ENCODE assay signal across 8 mouse cellular contexts in genomic region chr11:25057093-25057521, GRCm38 (mm10).
A peak's percentile ranks its signal among the peaks of the same experiment; 100 is the strongest.
DNase-seq lines count a peak whose midpoint lies in the region; ATAC-seq and TF ChIP-seq lines count a peak whose summit lies in the region.

No protein-coding gene starts in this region.

- no peaks in the 10 kb centered on the region for H3K27me3 ChIP-seq in heart, embryonic 11.5 days (ENCODE audit: control insufficient read depth, insufficient read depth, low read length)
- H3K27me3 ChIP-seq in embryonic facial prominence, embryonic 10.5 days (replicated peaks; ENCODE audit: low read depth, poor library complexity, severe bottlenecking), result no peaks in the 10 kb centered on the region
- H3K27me3 ChIP-seq in hindbrain, postnatal 0 days (ENCODE audit: insufficient read depth, low read length), result no peaks in the 10 kb centered on the region
- H3K27me3 ChIP-seq in midbrain, embryonic 16.5 days (ENCODE audit: control insufficient read depth, insufficient read depth, low read depth, low read length), result no peaks in the 10 kb centered on the region

- TF ChIP-seq CTCF in hindbrain, postnatal 0 days (IDR thresholded peaks at IDR 0.05; ENCODE audit: low read depth), result no peak

- H3K9me3 ChIP-seq in heart, embryonic 11.5 days (replicated peaks; ENCODE audit: control insufficient read depth, low read length), result no peaks in the 10 kb centered on the region
- H3K9me3 ChIP-seq in embryonic facial prominence, embryonic 10.5 days, result peaks cover 4% of the 10 kb centered on the region; the same call in 1 of the 2 replicates
- H3K9me3 ChIP-seq in hindbrain, postnatal 0 days (ENCODE audit: low read length), result no peaks in the 10 kb centered on the region
- no peaks in the 10 kb centered on the region for H3K9me3 ChIP-seq in midbrain, embryonic 16.5 days (replicated peaks; ENCODE audit: control insufficient read depth, low read length, poor library complexity, severe bottlenecking)

- ATAC-seq in heart, embryonic 11.5 days (replicated peaks; ENCODE audit: insufficient number of reproducible peaks, low FRiP score, low TSS enrichment), result peak; percentile 72
- peak; percentile 70 for ATAC-seq in hindbrain, postnatal 0 days
- peak; percentile 51; the same call in 1 of the 2 replicates for ATAC-seq in midbrain, embryonic 16.5 days

- 9% methylated on average over 7 of the region's 7 CpGs for WGBS in heart, embryonic 11.5 days (ENCODE audit: insufficient replicate concordance)
- WGBS in embryonic facial prominence, embryonic 10.5 days, result 4% methylated on average over 7 of the region's 7 CpGs
- WGBS in hindbrain, postnatal 0 days, result 6% methylated on average over 7 of the region's 7 CpGs
- WGBS in midbrain, embryonic 16.5 days, result 6% methylated on average over 7 of the region's 7 CpGs

- H3K4me2 ChIP-seq in heart, embryonic 11.5 days, result peak overlapping the region; percentile 52
- H3K4me2 ChIP-seq in hindbrain, postnatal 0 days (ENCODE audit: low read depth, low read length), result peak overlapping the region; percentile 35; the same call in 1 of the 2 replicates
- peak overlapping the region; percentile 30 for H3K4me2 ChIP-seq in midbrain, embryonic 16.5 days (ENCODE audit: low read length)

- peaks cover 5% of the 10 kb centered on the region; the same call in 1 of the 2 replicates for H3K4me1 ChIP-seq in heart, embryonic 11.5 days (ENCODE audit: control insufficient read depth, insufficient read depth, low read length)
- H3K4me1 ChIP-seq in embryonic facial prominence, embryonic 10.5 days, result peaks cover 29% of the 10 kb centered on the region
- no peaks in the 10 kb centered on the region for H3K4me1 ChIP-seq in hindbrain, postnatal 0 days (ENCODE audit: insufficient read depth, low read length)
- H3K4me1 ChIP-seq in midbrain, embryonic 16.5 days (ENCODE audit: control insufficient read depth, insufficient read depth, low read length), result peaks cover 6% of the 10 kb centered on the region; the same call in 1 of the 2 replicates

- no peak overlapping the region for H3K27ac ChIP-seq in heart, embryonic 11.5 days (ENCODE audit: low read depth, low read length)
- H3K27ac ChIP-seq in embryonic facial prominence, embryonic 10.5 days (replicated peaks), result peak overlapping the region; percentile 79
- no peak overlapping the region for H3K27ac ChIP-seq in hindbrain, postnatal 0 days
- no peak overlapping the region for H3K27ac ChIP-seq in midbrain, embryonic 16.5 days (ENCODE audit: low read length)

- 0 out of 2 replicates have a peak overlapping the region, but pooled peaks have one; percentile 16 for H3K9ac ChIP-seq in heart, embryonic 11.5 days (ENCODE audit: low read depth, low read length)
- no peak overlapping the region for H3K9ac ChIP-seq in hindbrain, postnatal 0 days (replicated peaks; ENCODE audit: low read length)
- H3K9ac ChIP-seq in midbrain, embryonic 16.5 days (ENCODE audit: low read depth, low read length), result no peak overlapping the region

- no peaks in the 10 kb centered on the region for H3K36me3 ChIP-seq in heart, embryonic 11.5 days (ENCODE audit: control insufficient read depth, insufficient read depth, low read length)
- no peaks in the 10 kb centered on the region for H3K36me3 ChIP-seq in embryonic facial prominence, embryonic 10.5 days (replicated peaks)
- H3K36me3 ChIP-seq in hindbrain, postnatal 0 days (ENCODE audit: insufficient read depth, low read length), result no peaks in the 10 kb centered on the region
- H3K36me3 ChIP-seq in midbrain, embryonic 16.5 days (ENCODE audit: control insufficient read depth, insufficient read depth, low read length), result no peaks in the 10 kb centered on the region

- 0 out of 2 replicates have a peak overlapping the region, but pooled peaks have one; percentile 2 for H3K4me3 ChIP-seq in heart, embryonic 11.5 days (ENCODE audit: low read depth, low read length)
- peak overlapping the region; percentile 45 for H3K4me3 ChIP-seq in embryonic facial prominence, embryonic 10.5 days
- H3K4me3 ChIP-seq in hindbrain, postnatal 0 days (ENCODE audit: low read length), result no peak overlapping the region
- no peak overlapping the region for H3K4me3 ChIP-seq in midbrain, embryonic 16.5 days (ENCODE audit: low read depth, low read length)

- DNase-seq in heart, postnatal 25 days (ENCODE audit: low spot score), result no peak
- peak; percentile 63 for DNase-seq in embryonic facial prominence, embryonic 10.5 days (ENCODE audit: low spot score)
- DNase-seq in hindbrain, postnatal 0 days (ENCODE audit: low spot score), result peak; percentile 15
- no peak for DNase-seq in ovary, postnatal 14 days (ENCODE audit: low spot score)
- no peak for DNase-seq in gastrocnemius, adult 8-10 months (ENCODE audit: low spot score in 2 of 2)
- no peak for DNase-seq in c-Kit-positive CD71-positive TER-119-positive erythroid progenitor cells, embryonic 14.5 days (ENCODE audit: low spot score)

- intact Hi-C loops in heart, postnatal 25 days (cut with DNase I), result no loop called here

Comparison
In these comparisons a context has a peak if more than half of its experiments do, and no peak if none do; other contexts are left out.
1. H3K4me3 ChIP-seq: peak in heart, embryonic 11.5 days (single experiment) and embryonic facial prominence, embryonic 10.5 days (single experiment); none in hindbrain, postnatal 0 days (single experiment) and midbrain, embryonic 16.5 days (single experiment).
2. DNase-seq: peak in embryonic facial prominence, embryonic 10.5 days (single experiment) and hindbrain, postnatal 0 days (single experiment); none in heart, postnatal 25 days (single experiment), ovary, postnatal 14 days (single experiment), gastrocnemius, adult 8-10 months (0 of 2) and c-Kit-positive CD71-positive TER-119-positive erythroid progenitor cells, embryonic 14.5 days (single experiment).
3. Peak in every context shown above with its lines, with median percentiles within 50 percentile points of each other: ATAC-seq and H3K4me2 ChIP-seq.